Mouse (Mus musculus) gastrocnemius, postnatal 25 days (tissue): ENCODE measurements at regions not wholly inside any gene's neighbourhood (a gene's known extent, or its start where the extent isn't known, plus 50 kb on each side); places are given as distances from the start of the nearest gene placed in this dataset.

Experiments used
- DNase-seq: peaks from one replicate; pipeline ENCODE4 v3.0.0; 2022

- no peak for DNase-seq
Measured at GRCm38 (mm10) chr7:111337053-111337452, 254.2 kb upstream of the Eif4g2 start.

GRCm38 (mm10) chr7:111322901-111323300 lies 240.1 kb upstream of the Eif4g2 start:
- DNase-seq, result no peak

GRCm38 (mm10) chr7:111319917-111320316 lies 237.1 kb upstream of the Eif4g2 start:
- DNase-seq, result no peak

GRCm38 (mm10) chr7:111316479-111316990 lies 233.7 kb upstream of the Eif4g2 start:
- no peak for DNase-seq

- DNase-seq, result no peak
Measured at GRCm38 (mm10) chr7:111313921-111314320, 231.1 kb upstream of the Eif4g2 start.

GRCm38 (mm10) chr7:111305196-111305595 lies 222.4 kb upstream of the Eif4g2 start:
- no peak for DNase-seq

GRCm38 (mm10) chr7:111301791-111302488 lies 219.1 kb upstream of the Eif4g2 start:
- DNase-seq, result no peak

- no peak for DNase-seq
Measured at GRCm38 (mm10) chr7:111297174-111297902, 214.5 kb upstream of the Eif4g2 start.

GRCm38 (mm10) chr7:111283411-111283955 lies 200.7 kb upstream of the Eif4g2 start:
- no peak for DNase-seq

GRCm38 (mm10) chr7:111282314-111282713 lies 199.5 kb upstream of the Eif4g2 start:
- DNase-seq, result no peak

- DNase-seq, result no peak
Measured at GRCm38 (mm10) chr7:111277703-111278102, 194.9 kb upstream of the Eif4g2 start.

GRCm38 (mm10) chr7:111273839-111274238 lies 191.0 kb upstream of the Eif4g2 start:
- DNase-seq, result no peak

GRCm38 (mm10) chr7:111270874-111271273 lies 188.0 kb upstream of the Eif4g2 start:
- no peak for DNase-seq

- no peak for DNase-seq
Measured at GRCm38 (mm10) chr7:111268197-111268596, 185.4 kb upstream of the Eif4g2 start.

- no peak for DNase-seq
Measured at GRCm38 (mm10) chr7:111263302-111263701, 180.5 kb upstream of the Eif4g2 start.

- DNase-seq, result no peak
Measured at GRCm38 (mm10) chr7:111259630-111260574, 177.1 kb upstream of the Eif4g2 start.

- DNase-seq, result no peak
Measured at GRCm38 (mm10) chr7:111257842-111258241, 175.0 kb upstream of the Eif4g2 start.

- DNase-seq, result no peak
Measured at GRCm38 (mm10) chr7:111256199-111256598, 173.4 kb upstream of the Eif4g2 start.

- DNase-seq, result peak; percentile 68
Measured at GRCm38 (mm10) chr7:111249606-111250005, 166.8 kb upstream of the Eif4g2 start.

- DNase-seq, result no peak
Measured at GRCm38 (mm10) chr7:111245488-111245887, 162.7 kb upstream of the Eif4g2 start.

- DNase-seq, result no peak
Measured at GRCm38 (mm10) chr7:111245067-111245466, 162.2 kb upstream of the Eif4g2 start.

- DNase-seq, result no peak
Measured at GRCm38 (mm10) chr7:111243831-111244230, 161.0 kb upstream of the Eif4g2 start.
